Mouse (Mus musculus): ENCODE results near the gene Pcnx3. TPM values are rescaled to one million over a fixed set of nuclear protein-coding genes. Genes with fewer than 3 reads are reported as not detected.

Pcnx3 gene
- total RNA-seq (2021), result 10 to 100 TPM; 66.3 to 72.2 TPM
- long read RNA-seq, experiment 1, full-length matches to known transcripts, result 1 of 23 reads
- long read RNA-seq, experiment 1, partial matches to known transcripts, result 18 of 23 reads
- long read RNA-seq, experiment 1, other reads (novel, unspliced or antisense), result 4 of 23 reads
- long read RNA-seq, experiment 2, partial matches to known transcripts, result 13 of 16 reads
- long read RNA-seq, experiment 2, other reads (novel, unspliced or antisense), result 3 of 16 reads

DNA sequence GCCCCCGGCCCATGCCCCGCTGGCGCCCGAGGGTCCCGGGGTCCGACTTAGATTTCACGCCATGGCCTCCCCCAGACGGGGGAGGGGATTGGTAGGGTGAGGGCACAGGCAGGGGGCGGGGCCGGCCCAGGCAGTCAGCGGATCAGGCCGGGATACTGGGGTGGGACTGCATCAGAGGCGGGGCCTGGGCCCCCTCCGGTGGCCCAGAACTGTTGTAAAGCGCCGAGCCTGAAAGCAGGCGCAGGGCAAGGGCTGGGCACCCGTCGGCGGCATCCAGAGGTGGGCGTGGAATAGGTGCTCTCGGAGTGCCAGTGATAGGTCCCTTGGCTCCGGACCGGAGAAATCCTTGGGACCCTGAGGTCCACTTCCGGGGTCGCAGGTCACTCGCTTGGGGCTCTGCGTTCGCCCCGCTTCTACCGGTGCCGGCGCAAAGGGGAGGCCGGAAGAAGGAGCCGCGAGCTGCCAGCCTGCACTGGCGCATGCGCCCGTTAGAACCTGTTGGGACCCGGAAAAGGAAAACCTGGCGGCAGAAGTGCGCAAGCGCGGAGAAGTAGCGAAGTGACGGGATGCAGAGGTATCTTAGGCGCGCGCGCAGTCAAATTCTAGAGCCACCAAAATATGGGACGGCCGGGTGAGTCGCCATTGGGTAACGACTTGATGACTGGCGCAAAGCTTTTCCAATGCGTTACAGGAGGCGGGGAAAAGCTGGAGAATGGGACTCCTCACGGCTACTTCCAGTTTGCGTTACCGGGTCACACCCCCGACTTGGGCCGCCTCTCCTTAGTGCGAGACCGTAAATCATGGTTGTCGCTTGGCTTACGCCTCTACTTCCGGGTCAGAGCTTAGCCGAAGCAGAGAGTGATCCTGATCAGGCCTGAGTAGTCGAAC is at the start of gene Pcnx3, which contains the start of gene Map3k11:
Gene Pcnx3 (minus strand): TSS at position 709 of the 888 bp plus-strand sequence.
Gene Map3k11 (plus strand): TSS at position 543 of the 888 bp plus-strand sequence.
- DNase-seq (ENCODE audit: low spot score in 2 of 2), result peak; percentile 98 to 99

DNA sequence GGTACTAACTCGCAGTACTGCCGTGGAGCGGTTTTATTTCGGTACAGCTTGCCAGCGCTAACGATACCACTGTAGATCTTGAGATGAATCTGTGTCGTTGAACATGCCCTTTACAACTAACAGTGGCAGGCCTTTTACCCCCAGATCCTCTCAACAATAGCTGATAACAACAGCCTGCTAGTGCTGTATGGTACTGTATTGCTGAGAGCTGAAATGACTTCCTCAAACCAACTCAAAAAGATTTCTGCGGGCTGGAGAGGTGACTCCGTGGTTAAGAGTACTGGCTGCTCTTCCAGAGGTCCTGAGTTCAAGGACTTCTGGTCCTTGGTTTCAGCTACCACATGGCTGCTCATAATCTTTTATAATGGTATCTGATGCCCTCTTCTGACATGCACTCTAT is 45.6 kb upstream of the Pcnx3 start:
- DNase-seq (ENCODE audit: low spot score in 2 of 2), result no peak

DNA sequence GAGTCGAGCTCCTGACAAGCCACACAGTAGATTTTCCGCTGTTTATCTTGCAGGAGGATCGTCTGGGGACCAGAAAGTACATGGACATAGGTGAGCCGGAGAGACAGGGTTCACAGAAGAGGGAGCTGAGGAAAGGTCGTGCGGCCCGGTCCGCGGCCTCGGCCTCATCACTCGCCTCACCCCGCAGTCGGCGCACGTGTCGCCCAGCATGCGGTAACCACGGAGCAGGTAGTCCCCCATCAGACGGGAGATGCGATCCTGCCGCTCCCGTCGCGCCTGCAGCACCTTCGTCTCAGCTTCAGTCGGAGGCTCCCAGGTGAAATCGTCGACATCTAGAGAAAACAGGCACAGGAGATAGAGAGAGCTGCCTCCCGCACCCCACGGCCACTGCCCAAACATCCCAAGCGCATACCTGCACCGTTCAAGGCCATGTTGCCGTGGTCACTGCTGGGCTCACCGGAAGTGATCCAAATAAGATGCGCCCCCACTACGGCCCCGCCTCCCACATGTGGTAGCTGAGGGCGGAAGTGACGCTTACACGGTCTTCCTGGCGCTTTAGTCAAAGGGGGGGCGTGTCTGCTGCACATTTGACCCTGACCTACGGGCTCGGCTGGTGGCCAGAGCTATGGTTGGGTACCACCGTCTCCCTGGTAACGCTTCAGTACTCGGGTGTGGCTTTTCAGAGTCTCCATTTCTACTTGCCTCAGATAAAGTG is 42.7 kb upstream of the Pcnx3 start:
- peak; percentile 90 to 95 for DNase-seq (ENCODE audit: low spot score in 2 of 2)

DNA sequence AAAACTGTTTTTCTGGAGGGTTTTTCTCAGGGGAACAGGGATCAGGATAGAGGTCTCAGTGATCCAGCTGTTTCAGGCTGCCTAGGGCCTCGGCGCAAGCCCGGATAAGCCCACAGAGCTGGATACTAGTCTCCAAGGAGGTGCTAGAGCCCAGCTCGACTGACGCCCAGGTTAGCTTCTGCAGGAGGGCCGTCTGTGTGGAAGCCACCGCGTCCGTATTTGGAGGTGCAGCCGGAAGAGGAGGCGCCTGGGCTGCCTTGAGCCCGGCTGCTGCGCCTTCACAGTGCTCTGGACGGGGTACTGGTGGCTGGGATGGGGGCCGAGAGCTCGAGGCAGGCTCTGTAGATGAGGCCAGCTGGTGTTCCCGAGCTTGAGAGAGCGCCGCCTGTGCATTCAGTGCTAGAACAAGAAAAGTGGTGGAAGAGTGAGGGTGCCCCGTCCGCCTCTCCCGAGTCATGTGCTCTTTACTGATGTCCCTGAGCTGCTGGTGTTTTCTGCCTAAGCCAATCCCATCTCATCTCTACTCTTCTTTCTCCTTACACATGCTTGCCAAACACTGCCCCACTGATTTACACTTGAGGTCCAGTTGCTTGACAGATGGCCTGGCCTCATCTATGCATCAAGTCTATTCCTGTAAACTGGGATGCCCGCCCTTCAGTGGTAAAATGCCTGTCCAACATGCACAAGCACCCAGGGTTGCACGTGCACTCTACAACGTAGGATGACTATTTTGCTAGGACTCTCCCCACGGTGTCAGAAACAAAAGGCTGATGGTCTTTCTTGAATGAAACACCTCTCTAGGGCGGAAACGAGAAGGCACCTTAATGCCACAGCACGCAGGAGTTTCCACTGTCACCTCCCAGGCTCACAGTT is 41.8 kb upstream of the Pcnx3 start:
- DNase-seq (ENCODE audit: low spot score in 2 of 2), result no peak

DNA sequence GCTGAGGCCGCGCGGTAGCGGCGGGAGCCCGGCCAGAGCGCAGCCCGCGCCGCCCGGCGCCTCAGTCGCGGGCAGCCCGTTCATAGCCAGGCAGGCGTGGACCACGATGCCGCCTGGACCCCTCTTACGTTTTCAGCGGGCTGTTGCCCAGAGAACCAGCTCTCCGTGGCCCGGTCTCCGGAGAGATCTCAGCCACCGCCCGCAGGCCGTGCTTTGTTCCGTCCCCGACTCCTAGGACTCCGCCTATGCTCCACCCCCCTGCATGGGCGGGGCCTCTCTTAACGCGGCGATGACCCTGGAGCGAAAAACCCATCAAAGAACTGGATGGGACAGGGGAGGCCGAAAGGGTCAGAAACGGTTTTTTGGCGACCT is 40.7 kb upstream of the Pcnx3 start, which contains the start of gene Fam89b:
Gene Fam89b (minus strand): TSS at position 210 of the 372 bp plus-strand sequence.
- peak; percentile 79 to 89 for DNase-seq (ENCODE audit: low spot score in 2 of 2)

DNA sequence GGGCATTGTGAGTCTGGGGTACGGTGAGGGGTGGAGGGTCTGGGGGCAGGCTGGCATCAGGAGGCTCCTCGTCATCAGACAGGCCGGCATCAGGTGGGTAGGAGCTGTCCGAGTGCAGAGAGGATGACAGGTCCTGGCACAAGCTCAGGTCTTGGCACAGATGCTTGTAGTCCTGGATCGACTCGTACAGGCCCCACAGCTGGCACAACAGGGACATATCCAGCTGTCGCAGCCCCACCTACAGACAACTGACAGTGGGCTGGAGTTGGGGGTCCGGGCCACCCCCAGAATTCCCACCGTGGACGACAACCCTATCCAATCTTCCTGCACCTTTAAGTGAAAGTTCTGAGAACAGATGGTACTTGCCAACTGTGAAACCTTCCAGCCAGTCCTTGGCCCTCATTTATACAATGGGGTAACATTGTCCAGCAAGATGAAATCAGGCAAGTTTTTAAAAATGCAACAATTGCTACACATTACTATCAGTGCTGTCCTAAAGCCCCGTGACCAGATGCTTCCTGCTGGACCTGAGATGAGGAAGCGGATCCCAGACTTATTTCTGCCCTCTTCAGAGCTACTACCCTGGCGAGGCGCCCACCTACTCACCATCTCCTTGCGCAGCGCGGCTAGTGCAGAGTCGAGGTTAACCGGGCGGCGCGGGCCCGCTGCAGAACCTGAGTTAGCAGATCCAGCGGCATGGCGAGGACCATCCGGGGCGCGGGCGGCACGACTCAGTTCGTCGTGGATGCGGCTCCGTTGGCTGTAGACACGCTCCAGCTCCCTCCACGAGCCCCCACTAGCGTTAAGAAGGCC is 40.1 kb upstream of the Pcnx3 start:
- DNase-seq (ENCODE audit: low spot score in 2 of 2), result peak; percentile 57 to 60

DNA sequence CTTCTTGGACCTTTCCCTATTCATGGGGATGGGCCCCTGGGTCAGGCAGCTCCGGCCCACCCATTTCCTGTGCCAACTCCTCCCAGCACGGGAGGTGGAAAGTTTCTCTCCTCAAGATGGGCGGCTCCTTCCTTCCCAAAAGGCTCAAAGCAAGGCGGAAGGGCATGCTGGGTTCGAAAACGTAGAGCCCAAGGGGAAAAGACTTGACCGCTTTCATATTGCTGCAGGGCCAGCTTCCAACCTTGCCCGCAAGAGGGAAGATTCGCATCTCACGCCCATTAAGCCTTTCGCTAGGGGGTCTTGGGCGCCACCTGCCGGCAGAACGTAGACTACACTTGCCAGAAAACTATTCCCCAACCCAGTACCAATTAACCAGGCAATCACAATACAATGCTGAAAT is 39.0 kb upstream of the Pcnx3 start:
- peak; percentile 87 to 90 for DNase-seq (ENCODE audit: low spot score in 2 of 2)

DNA sequence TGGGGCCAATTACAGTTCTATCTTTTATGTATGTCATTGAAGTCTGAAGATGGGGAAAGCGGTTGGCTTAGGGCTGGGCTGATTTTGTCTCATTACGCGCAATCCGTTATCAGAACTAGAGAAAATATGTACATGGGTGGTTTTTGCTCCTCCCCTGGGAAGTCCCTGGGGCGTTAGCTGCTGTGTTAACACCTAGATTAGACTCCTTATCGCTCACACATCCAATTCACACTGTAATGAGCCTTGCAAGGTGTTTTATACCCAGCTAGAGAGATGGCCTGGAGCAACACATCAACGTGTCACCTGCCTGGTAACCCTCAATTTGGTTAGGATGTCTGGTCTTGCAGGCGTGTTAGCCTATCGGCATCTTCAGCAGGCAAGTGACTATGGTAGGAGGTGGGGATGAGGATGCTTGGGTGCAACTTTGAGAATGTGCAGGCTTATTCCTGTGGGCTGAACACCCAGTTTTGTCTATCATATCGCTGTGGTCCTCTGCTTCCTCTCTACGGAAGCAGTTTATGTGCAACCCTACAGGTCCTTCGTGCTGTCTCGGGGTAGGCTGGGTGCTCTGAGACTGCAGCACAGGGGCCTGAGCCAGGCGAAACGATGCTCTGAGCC is 38.4 kb upstream of the Pcnx3 start:
- DNase-seq (ENCODE audit: low spot score in 2 of 2), result no peak

DNA sequence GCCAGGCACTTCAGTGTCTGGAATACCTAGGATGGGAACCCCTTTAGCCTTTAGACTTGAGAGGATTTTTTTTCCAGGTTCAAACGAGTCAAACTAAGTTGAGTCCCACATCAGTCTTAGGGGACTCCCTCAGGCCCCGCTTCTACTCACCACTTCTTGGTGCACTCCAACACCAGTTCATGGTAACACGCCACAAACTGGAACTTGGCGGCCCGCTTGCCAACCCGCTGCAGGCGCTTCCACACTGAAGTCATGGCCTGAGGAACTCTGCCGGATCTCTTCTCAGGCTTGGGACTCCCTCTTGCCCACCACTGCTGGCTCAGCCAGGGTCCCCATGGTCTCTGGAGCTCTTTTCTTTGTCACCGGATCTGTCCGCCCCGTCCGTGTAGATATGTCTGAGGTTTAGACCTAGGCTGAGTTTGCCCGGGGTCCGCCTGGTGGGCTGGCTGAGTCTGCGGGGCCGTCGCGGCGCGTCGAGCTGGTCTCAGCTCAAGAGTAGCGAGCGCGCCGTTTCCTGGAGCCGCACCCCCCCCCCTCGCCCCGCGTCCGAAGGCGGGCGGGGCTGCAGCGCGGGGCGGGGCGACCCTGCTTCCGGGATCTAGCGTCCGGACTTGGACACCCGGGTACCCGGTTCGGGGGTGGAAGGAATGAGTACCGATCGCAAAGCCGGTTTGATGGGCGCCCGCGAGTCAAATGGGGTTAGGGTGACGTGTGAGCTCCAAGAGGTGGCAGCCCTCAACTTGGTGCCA is 37.2 kb upstream of the Pcnx3 start, which contains the start of gene Ehbp1l1:
Gene Ehbp1l1 (minus strand): TSS at position 551 of the 749 bp plus-strand sequence.
- DNase-seq (ENCODE audit: low spot score in 2 of 2), result no peak

DNA sequence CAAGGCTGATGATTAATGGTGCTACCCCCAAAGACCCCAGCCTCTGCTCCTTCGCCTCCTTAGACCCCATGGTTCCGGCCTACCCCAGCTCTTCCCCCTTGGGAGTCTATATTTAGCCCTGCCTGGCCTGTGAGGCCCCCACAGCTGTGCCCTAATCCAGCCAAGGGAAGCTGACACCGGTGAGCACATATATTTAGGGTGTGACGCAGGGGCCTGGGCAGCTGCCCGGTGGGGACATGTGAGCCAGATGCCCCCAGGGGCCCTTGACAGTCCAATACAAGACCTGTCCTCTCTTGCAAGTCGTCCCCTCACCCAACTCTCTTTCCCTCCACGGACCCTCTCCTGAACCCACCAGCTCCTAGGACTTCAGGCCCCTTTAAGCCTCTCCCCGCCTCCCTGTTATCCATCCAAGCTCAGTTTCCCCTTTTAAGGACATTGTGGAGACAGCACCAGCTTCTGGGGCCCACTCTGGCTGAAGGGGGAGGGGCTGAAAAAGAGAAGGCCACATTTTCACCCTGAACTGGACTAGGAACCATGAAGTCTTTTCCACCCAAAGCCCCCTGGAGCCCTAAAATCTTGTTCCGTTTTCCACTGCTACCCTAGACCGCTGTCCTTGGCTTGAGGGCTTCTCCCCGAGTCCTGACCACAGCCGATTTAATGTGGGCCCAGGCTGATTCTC is 36.5 kb upstream of the Pcnx3 start:
- DNase-seq (ENCODE audit: low spot score in 2 of 2), result no peak

DNA sequence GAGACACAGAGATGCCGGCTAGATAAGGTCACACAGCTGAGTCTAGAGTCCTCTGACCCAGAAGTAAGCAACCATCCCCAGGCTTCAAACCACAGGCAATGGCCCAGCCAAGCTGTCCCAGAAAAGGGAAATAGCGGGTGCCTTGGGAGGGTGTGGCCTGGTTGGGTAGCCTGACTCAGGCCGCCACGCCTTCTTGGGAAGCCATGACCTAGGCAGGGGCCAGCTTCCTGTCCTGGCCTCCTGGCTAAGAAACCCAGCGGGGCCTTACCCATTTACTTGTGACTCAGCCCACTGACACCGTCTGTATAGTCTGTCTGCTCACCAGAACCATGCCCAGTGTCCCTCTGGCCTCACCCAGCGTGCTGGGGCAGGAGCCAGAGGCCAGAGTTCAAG is 35.8 kb upstream of the Pcnx3 start:
- no peak for DNase-seq (ENCODE audit: low spot score in 2 of 2)

DNA sequence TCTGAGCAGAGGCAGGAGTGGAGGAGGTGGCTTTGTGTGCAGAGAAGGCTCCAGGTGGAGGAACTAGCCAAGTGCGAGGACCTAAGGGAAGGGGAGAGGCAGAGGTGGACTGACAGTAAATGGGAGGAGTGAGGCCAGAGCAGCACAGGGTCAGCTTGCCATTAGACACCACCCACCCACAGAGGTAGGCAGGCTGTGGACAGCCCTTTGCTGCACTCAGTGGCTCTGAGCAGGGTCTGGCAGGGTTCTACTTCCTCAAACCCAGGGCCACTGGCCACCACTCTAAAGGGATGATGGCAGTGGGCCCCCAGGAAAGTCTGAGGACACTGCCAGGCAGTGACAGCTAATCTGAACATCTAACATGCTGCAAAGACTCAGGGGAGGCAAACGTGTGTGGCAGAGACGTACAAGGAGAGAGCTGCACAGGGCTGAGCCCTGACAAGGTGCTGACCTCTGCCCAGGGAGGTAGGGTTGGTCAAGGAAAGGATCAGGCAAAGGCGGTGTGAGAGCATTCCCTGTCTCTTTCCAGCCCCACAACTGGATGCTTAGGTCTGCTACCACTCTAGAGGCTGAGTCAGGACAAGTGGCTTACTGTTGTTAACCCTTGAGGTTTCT is 35.3 kb upstream of the Pcnx3 start:
- DNase-seq (ENCODE audit: low spot score in 2 of 2), result no peak

DNA sequence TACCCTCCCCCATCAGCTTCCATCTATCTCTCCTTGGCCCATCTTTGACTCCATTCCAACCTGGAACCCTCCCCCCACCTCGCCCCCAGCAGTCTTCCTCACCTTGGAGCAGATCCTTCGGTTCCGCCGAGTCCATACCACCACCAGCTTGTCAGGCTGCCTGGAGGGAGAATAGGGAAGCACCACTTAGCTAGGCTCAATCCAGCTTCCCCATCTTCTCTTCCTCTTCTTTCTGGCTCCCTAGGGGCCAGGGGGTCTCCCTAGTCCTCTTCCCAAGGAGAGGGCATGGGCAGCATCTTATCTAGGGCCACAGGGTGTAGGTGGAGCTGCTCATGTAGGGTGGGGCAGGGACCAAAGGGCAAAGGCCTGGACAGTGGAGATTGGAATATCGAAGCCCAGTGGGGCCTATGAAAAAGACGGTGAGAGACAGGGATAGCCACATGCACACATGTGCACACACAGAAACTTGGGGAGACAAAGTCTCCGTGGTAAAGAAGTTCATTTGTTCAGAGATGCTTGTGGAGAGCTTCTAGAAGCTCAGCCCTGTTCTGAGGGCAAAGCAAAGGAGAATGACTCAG is 34.2 kb upstream of the Pcnx3 start:
- no peak for DNase-seq (ENCODE audit: low spot score in 2 of 2)

DNA sequence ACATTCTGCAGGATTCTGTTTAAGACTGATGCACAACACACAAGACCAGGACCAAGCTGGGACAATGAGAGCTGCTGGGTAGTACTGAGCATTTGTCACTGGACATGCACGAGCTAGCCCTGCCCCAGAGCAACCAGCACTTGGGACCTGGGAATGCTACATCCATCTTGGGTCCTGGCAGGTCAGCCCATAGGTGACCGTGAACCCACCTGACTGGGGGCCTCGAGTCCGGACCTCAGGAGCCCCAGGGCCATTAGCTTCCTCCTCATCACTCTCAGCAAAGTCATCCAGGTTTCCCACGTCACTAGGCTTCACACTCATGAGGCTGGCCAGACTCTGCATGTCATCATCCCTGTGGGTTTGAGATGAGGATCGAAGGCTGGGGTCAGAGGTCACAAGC is 32.5 kb upstream of the Pcnx3 start:
- DNase-seq (ENCODE audit: low spot score in 2 of 2), result no peak

DNA sequence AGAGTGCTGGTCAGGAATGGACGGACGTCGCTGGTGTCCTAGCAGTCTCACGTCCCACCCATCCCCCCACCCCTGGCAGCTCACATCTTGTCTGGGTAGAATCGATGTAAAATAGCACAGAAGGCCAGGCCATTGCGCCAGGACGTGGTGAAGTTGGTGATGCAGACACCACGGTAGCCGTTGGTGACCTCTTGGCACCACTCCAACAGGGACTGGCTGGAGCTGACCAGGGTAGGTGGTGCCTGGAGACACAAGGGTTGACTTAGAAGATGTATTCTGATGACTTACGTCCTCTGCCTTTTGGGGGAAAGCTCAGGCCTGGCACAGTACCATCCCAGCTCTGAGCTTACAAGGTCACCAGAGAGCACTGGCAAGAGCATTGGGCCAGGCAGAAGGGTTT is 28.2 kb upstream of the Pcnx3 start:
- no peak for DNase-seq (ENCODE audit: low spot score in 2 of 2)

DNA sequence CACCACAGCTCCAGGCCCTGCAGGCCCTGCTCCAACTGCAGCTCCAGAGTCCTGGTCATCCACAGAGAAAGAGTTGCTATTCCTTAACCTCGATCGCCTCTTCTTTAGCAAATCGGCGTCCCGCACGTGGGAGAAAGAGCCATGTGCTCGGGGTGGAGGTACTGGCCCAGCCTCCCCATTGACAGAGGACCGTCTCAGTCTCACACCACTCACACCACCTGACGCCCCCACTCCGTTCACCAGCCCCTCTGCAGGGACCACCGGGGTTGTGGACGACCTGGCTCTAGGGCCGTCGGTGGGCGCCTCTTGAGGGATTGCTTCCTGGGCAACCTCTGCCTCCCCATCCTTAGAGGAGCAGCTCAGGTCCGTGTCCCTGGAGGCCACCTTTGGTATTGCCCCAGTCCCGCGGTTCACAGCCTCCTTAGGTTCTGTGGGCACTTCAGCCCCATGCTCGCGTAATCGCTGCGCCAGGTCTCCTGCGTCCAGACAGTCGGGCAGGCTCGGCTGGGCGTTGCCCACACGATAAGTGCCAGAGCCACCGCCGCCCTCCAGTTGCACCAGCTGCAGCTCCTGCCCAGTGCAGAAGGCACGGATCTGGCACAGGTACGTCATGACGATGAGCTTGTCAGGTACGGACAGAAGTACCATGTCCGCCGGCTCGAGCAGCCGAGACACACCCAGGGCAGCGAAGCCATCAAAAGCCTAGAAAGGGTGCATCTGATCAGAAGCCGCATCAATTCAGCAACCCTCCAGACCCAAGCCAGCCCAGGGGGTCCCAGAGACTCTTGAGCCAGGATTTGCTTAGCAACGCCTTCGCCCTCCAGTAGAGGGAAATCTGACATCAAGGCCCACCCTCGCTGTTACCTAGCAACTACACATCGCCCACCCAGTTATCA is 27.3 kb upstream of the Pcnx3 start:
- DNase-seq (ENCODE audit: low spot score in 2 of 2), result peak; percentile 58 to 76

Measured in layer of hippocampus, postnatal 14 days (tissue).